Mouse (Mus musculus) mouse trophoblast stem cell (cell line): ENCODE measurements around the gene Il13.

ENCODE experiments used
- in situ Hi-C, 2 experiments: fragments of 300-500 bp; cut with MseI, MboI; formaldehyde crosslinking; loops; 2 replicates in 1 of 2; 3 replicates in 1 of 2; pipeline ENCODE4 v1.15.1; 2025

Il13 gene

DNA sequence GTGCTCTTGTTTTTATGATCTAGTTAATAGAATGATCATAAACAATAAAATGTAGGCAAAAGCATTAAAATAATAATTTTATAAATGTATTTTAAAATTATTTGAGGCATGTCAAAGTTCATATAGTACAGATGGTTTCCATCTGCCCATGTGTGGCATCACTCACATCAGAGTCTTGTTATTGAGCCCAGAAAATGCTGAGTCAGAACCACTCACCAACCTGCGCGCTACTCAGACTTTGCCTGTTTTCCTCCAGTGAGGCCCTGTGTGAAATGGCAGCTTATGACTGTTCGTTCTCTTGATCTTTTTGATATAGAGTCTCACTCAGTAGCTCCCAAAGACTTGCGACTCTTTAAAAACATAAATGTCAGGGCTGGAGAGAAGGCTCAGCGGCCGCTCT lies 49.0 kb downstream of the Il13 start:
- in situ Hi-C loops: no loop called here

DNA sequence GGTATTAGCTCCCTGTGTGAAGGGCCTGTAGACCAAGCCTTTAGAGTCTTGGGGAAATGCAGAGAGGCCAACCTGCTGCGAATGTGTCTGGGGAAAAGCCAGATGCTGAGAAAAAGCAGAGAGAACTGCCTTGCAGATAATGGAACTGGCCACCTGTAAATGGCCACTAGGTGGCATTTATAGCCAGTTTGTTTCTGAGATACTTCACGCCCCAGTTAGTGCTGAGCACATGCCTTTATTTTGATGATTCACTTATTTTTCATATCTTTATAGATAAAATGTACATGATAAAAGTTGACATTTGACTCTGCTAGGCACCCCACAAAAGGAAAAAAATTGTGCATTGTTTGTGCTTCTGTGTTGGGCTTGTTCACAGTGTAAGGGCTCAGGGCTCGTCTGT lies 49.7 kb downstream of the Il13 start:
- in situ Hi-C loops: no loop called here

DNA sequence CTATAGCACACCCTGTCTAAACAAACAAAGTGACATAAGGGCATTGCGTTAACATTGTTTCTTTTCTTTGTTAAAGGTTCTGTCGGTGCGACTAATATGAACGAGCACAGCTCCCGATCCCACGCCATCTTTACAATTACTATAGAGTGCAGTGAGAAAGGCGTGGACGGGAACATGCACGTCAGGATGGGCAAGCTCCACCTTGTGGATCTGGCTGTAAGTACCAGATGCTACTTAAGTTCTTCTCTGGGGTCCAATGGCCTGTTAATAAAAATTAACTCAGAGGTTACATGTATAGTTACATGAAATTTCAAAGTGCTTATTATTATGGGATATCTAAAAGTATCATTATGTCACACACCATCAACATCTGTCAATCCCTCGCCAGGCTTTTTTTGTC lies 51.4 kb downstream of the Il13 start:
- in situ Hi-C loops: no loop called here
